Mouse (Mus musculus) forebrain, embryonic 13.5 days (tissue): Measurements from ENCODE around the gene Arhgap25. TPM values are rescaled to one million over a fixed set of nuclear protein-coding genes. Genes with fewer than 3 reads are reported as not detected.
"Not testable (repeated sequence)": the region's sequence is repeated elsewhere in the genome, so short reads cannot be mapped to it uniquely, and the experiment has no call there.

ENCODE experiments used
- ATAC-seq: fragments of 200-750 bp; cut with Nextera tagmentation; 2 replicates; pipeline ENCODE4 v1.8.0; 2017
- H3K27ac ChIP-seq: fragments of 300-500 bp; sonication (generic); 2 replicates; pipeline ENCODE4 v1.5.1; 2015; ENCODE audit warnings: inconsistent platforms, mild to moderate bottlenecking, moderate library complexity
- H3K27me3 ChIP-seq: fragments of 300-500 bp; sonication (generic); 2 replicates; pipeline ENCODE4 v1.6.1; 2015; ENCODE audit warnings: mild to moderate bottlenecking, inconsistent platforms
- H3K36me3 ChIP-seq: fragments of 300-500 bp; sonication (generic); 2 replicates; pipeline ENCODE4 v1.6.1; 2015; ENCODE audit warnings: mild to moderate bottlenecking, inconsistent platforms; ENCODE audit not compliant: poor library complexity, severe bottlenecking
- H3K4me1 ChIP-seq: fragments of 300-500 bp; sonication (generic); 2 replicates; pipeline ENCODE4 v1.6.1; 2015; ENCODE audit warnings: inconsistent platforms
- H3K4me2 ChIP-seq: fragments of 300-500 bp; sonication (generic); 2 replicates; pipeline ENCODE4 v1.6.1; 2015; ENCODE audit warnings: inconsistent platforms, mild to moderate bottlenecking, moderate library complexity
- H3K4me3 ChIP-seq: fragments of 300-500 bp; sonication (generic); 2 replicates; pipeline ENCODE4 v1.5.1; 2015; ENCODE audit warnings: mild to moderate bottlenecking, inconsistent platforms
- H3K9ac ChIP-seq: fragments of 300-500 bp; sonication (generic); 2 replicates; pipeline ENCODE4 v1.6.1; 2015; ENCODE audit warnings: mild to moderate bottlenecking, inconsistent platforms
- H3K9me3 ChIP-seq: fragments of 300-500 bp; sonication (generic); replicated peaks from 2 replicates; pipeline ENCODE4 v1.6.1; 2016; ENCODE audit warnings: inconsistent platforms
- WGBS: fragments of 180-500 bp; shearing (Covaris S2); methylation state at CpG from one replicate; pipeline ENCODE4 v1.1.7; 2015; 5-methylcytosine and 5-hydroxymethylcytosine counted together
- polyA plus RNA-seq: library from polyadenylated mRNA; unstranded; fragments of >200 nt; fragmentation: Nextera tagmentation; extraction: Ambion mirVana; gene quantifications from 2 replicates; pipeline ENCODE4 v1.2.1, GENCODE M21; 2015

The Arhgap25 gene
- polyA plus RNA-seq, result 1.2 and 1.8 TPM in 2 replicates

DNA sequence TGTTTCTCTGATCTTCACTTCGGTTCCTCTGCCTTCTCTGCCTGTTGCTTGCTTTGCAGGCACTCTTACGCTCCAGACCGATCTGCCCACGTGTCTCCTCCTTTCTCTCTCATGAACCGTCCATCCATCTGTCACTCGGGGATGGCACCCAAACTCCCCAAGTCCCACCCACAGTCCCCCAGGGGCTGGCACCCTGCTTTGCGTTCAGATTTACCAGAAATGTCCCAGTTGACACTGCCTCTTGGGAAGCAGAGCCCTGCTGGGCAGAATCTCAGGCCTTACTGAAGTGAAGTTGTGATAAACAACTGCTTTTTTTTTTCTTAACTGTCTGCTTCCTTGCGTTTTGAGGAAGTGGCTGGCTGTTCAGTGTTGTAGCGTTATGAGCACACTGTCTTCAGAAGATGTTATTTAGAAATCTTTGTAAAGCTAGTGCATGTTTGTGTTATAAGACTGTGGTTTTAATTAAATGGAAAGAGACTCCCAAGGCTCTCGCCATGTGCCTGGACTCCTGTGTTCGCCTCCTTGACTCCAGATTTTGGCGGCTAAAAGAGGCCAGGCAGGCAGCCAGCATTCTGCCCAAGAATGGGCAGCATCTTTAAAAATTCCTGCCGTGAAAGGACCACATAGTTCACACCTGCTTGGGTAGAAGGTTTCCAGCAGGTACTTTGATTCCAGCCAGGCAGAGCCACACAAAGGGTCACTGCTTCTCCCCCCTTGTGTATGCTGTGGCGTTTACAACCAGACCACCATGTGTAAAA, at the start of gene Arhgap25:
Gene Arhgap25 (minus strand): TSS at position 307 of the 758 bp plus-strand sequence.
- H3K9me3 ChIP-seq, result no peaks in the 10 kb centered on the region
- 67% methylated on average over 14 of the region's 14 CpGs for WGBS
- H3K4me3 ChIP-seq, result no peak within 1 kb of the TSS
- no peaks in the 10 kb centered on the region for H3K36me3 ChIP-seq
- no peak within 1 kb of the TSS for H3K27ac ChIP-seq
- no peaks in the 10 kb centered on the region for H3K27me3 ChIP-seq
- no peaks in the 10 kb centered on the region for H3K4me1 ChIP-seq
- no peak within 1 kb of the TSS for H3K4me2 ChIP-seq
- ATAC-seq, result no peak
- no peak within 1 kb of the TSS for H3K9ac ChIP-seq

DNA sequence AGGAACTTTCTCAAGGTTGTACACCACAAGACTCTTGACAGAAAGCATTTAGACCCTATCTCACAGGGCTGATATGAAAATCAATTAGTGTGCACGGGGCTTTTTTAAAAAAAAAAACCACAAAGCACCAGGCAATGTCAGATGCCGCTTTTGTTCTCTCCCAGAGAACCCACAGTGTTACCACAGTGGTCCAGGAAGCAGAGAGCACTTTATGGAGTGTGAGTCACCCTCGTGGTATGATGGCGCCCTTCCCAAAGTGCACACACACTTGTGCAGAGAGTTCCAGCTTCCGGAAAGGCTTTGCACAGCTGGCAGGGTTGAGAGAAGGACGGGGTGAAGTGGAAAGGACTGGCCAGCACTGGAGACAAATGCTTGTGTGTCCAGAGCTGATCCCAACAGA, 49.4 kb upstream of the Arhgap25 start:
- Histone ChIP-seq H3K27me3 (no peaks in the 10 kb centered on the region), H3K4me2 (no peak overlapping the region), H3K9me3 (no peaks in the 10 kb centered on the region), H3K4me3 (no peak overlapping the region), H3K4me1 (peaks cover 11% of the 10 kb centered on the region), H3K36me3 (peaks cover 18% of the 10 kb centered on the region), H3K9ac (no peak overlapping the region), H3K27ac (no peak overlapping the region)
- ATAC-seq, result no peak
- WGBS, result 84% methylated on average over 6 of the region's 6 CpGs

DNA sequence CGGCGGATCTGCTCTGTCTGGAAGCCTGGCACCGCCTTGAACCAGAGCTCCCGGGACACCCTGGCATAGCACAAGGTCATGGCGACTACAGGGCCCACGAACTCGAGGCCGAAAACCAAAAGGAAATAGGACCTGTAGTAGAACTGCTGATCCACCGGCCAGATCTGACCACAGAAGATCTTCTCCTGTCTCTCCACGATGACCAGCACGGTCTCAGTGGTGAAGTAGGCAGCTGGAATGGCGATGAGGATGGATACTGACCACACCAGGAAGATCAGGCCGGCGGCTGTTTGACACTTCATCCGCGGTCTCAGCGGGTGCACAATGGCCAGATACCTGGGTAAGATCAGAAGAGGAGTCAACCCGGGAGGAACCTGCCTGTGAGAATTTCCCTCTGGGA, 48.5 kb upstream of the Arhgap25 start:
- Histone ChIP-seq H3K36me3 (peaks cover 18% of the 10 kb centered on the region), H3K9ac (no peak overlapping the region), H3K4me3 (no peak overlapping the region), H3K27ac (no peak overlapping the region), H3K27me3 (no peaks in the 10 kb centered on the region), H3K4me1 (0 out of 2 replicates have a peak, but pooled peaks cover 2% of the 10 kb centered on the region), H3K9me3 (no peaks in the 10 kb centered on the region), H3K4me2 (no peak overlapping the region)
- WGBS, result 94% methylated on average over 18 of the region's 18 CpGs
- no peak for ATAC-seq

DNA sequence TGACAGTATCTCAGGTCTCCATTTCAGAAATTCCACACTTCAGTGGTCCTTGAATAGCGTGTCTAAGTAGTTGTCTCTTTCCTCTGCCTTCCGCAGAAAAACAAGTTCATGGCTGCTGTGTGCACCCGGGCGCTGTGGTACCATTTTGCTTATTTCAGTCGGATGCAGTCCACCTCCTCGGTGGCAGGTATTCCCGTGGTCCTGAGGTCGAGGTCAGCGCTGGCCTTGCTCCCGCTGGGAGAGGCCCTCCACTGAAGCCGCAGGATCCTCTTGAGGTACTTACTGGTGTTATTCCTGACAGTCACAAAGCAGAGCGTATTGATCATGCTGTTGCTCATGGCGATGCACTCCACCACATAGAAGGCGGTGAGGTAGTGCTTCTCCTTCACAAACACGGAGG, 48.0 kb upstream of the Arhgap25 start:
- Histone ChIP-seq H3K27ac (no peak overlapping the region), H3K4me3 (no peak overlapping the region), H3K36me3 (peaks cover 18% of the 10 kb centered on the region), H3K9me3 (no peaks in the 10 kb centered on the region), H3K9ac (no peak overlapping the region), H3K27me3 (no peaks in the 10 kb centered on the region), H3K4me1 (no peaks in the 10 kb centered on the region), H3K4me2 (no peak overlapping the region)
- 87% methylated on average over 15 of the region's 15 CpGs for WGBS
- ATAC-seq, result no peak

DNA sequence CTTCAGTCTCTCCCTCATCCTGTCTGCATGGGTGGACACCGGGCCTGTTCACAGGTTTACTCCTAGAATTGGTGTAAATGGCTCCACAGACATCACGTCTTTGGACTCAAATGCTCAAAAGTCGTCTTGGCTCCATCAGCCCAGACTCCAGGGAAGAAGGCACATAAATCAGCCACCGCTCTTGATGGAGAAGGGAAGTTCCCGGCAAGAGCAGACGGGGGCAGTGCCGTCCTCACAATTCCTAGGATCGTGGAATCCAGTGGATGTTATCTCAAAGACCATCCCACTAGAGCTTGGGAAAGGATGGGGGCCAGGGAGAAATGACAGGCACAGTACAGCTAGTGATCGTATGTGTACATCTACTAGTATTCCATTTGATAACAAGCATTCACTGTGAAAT, 45.2 kb upstream of the Arhgap25 start:
- H3K9ac ChIP-seq, result no peak overlapping the region
- WGBS, result 55% methylated on average over 9 of the region's 9 CpGs
- H3K27ac ChIP-seq, result no peak overlapping the region

DNA sequence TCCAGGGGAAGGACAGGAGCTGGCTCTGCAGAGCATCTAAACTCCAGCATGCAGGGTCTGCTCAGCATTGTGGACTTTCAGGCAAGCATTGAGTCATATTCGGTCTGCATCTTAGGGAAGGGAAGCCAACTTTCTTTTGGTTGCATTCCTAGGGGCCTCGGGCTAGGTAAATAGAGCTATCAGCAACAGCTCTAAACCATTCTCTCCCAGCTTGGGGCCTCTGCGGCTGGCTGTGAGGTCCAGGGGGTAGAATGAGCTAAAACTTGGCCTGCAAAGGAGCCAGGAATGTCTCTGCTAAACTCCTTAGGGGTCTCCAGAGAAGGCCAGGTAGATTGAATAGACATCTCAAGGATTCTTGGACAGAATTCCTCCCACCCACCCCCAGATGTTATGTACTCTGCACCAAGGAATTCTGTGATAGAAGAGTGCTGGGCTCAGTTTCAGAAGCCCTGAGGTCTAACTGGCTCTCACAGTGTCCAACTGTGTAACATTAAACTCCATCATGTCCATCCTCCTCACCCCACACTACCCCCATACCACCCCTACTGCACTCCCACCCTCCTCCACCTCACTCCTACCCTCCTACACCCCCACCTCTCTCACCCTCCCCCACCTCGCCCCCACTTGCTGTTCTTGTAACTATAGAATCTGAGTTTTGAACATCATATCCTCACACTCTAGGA, 43.7 kb upstream of the Arhgap25 start:
- Histone ChIP-seq H3K9me3 (no peaks in the 10 kb centered on the region), H3K36me3 (peaks cover 18% of the 10 kb centered on the region), H3K27me3 (no peaks in the 10 kb centered on the region), H3K4me3 (no peak overlapping the region), H3K4me1 (no peaks in the 10 kb centered on the region), H3K9ac (no peak overlapping the region), H3K27ac (no peak overlapping the region), H3K4me2 (no peak overlapping the region)
- 48% methylated on average over 4 of the region's 4 CpGs for WGBS
- no peak for ATAC-seq

More for the DNA sequence above, 45.2 kb upstream of the Arhgap25 start:
- Histone ChIP-seq H3K36me3 (peaks cover 18% of the 10 kb centered on the region), H3K4me2 (no peak overlapping the region), H3K4me1 (no peaks in the 10 kb centered on the region), H3K27me3 (no peaks in the 10 kb centered on the region), H3K4me3 (no peak overlapping the region), H3K9me3 (no peaks in the 10 kb centered on the region)
- ATAC-seq, result no peak

DNA sequence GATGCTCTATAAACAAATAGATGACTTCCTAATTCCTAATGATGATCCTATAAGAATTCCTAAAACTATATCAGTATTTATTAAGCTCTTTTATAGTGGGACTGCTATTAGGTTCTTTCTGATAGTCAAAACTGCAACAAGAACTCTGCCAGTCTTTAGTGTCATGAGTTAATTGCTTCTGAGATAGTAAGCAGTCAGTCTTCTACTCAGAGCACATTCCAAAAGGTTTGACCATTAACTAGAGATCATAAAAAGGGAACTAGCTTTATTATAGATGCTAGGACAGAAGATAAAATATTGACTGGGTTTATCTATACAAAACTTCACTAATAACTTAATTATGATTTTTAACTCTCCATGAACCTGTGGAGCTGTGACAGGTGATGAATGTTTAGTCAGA, 38.8 kb upstream of the Arhgap25 start:
- not testable (repeated sequence) for ATAC-seq, H3K27ac ChIP-seq, H3K9me3 ChIP-seq, H3K9ac ChIP-seq, H3K4me3 ChIP-seq, H3K4me2 ChIP-seq, H3K4me1 ChIP-seq, H3K27me3 ChIP-seq, H3K36me3 ChIP-seq

DNA sequence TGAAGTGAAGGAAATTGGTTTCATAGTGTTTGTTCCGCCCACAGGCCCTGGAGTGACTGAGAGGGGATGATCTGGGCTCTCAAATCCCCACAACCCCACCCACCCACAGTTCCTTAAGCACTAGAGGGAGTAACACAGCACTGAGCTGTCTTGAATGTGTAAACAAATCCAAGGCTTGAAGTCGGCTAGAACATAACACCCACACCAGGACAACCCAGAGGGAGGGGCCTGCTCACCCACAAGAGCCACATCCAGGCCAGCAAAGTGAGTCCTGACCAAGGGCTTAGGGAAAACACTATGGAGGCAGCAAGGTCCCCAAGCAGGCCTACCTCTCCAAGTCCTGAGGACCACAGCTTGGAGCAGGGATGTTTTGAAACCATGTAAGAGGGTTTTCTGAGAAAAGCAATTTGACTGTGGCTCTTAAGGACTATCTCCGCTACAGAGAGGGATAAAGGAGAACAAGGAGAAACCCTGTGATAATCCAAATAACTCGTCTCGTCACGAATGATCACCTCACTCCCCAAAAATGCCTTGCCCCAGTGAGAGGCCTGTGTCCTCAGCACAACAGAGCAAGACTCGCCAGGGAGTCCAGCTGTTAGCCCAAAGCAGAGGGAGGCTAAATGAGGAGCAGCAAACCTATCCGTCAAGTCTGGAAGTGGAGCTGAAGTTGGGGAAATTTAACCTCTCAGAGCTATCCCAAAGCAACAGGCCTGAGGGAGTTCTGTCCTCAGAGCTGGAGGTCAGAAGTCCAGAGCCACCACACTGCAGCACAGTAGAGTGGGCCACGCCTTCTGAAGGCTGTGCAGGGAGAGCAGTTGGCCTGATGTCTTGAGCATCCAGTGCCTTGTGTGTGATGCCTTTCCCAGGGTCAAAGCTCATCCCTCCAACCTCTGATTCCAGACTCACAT, 34.9 kb upstream of the Arhgap25 start:
- no peaks in the 10 kb centered on the region for H3K27me3 ChIP-seq
- ATAC-seq, result no peak
- no peak overlapping the region for H3K9ac ChIP-seq
- H3K36me3 ChIP-seq, result no peaks in the 10 kb centered on the region
- H3K9me3 ChIP-seq, result no peaks in the 10 kb centered on the region; the same call in 1 of the 2 replicates
- 61% methylated on average over 9 of the region's 9 CpGs for WGBS
- H3K4me1 ChIP-seq, result no peaks in the 10 kb centered on the region
- H3K4me2 ChIP-seq, result no peak overlapping the region
- H3K4me3 ChIP-seq, result no peak overlapping the region
- no peak overlapping the region for H3K27ac ChIP-seq

DNA sequence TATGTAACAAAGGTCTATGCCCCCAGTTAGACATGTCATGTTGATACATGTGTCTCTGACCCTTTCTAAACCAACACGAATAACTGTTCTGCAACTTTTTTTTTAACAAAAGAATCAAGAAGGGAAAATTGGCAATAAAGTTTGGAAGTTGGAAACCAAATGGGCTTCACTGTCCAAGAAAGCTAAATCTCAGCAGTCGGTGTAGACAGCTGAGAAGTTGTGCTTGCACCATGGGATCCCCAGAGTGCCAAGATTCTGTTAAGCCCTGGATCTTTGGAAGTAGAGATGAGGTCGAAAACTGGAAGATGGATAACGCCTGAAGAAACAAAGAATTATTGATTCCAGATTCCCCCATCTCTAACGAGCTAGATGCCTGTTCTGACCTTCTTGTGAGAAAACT, 32.1 kb upstream of the Arhgap25 start:
- H3K9me3 ChIP-seq, result no peaks in the 10 kb centered on the region; the same call in 1 of the 2 replicates
- H3K27ac ChIP-seq, result no peak overlapping the region
- H3K4me1 ChIP-seq, result no peaks in the 10 kb centered on the region
- no peak for ATAC-seq
- no peak overlapping the region for H3K9ac ChIP-seq
- no peaks in the 10 kb centered on the region for H3K36me3 ChIP-seq
- WGBS, result 82% methylated on average over 5 of the region's 5 CpGs
- no peak overlapping the region for H3K4me3 ChIP-seq
- no peaks in the 10 kb centered on the region for H3K27me3 ChIP-seq
- H3K4me2 ChIP-seq, result no peak overlapping the region

DNA sequence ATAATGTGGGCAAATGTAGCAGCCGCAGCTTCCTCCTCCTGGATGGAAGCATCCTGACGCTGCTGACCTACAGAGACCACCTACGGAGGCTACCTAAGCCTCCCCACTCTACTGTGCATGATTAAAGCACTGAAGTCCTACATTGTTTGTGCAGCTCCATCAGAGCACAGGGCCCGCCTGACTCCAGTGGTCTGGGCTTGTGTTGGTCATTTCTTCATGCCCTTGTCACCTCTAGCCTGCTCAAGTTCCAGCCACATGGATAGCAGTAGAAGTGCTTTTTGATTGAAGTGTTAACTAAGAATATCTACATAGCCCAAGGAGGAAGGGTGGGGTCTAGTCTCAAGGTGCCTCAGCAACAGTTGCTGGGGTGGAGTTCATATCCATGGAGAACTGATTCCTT, 31.3 kb upstream of the Arhgap25 start:
- no peak for ATAC-seq
- no peaks in the 10 kb centered on the region for H3K36me3 ChIP-seq
- no peaks in the 10 kb centered on the region for H3K4me1 ChIP-seq
- H3K27me3 ChIP-seq, result no peaks in the 10 kb centered on the region
- H3K4me2 ChIP-seq, result no peak overlapping the region
- WGBS, result 90% methylated on average over 4 of the region's 4 CpGs
- no peaks in the 10 kb centered on the region; the same call in 1 of the 2 replicates for H3K9me3 ChIP-seq
- H3K9ac ChIP-seq, result no peak overlapping the region
- H3K4me3 ChIP-seq, result no peak overlapping the region
- no peak overlapping the region for H3K27ac ChIP-seq

DNA sequence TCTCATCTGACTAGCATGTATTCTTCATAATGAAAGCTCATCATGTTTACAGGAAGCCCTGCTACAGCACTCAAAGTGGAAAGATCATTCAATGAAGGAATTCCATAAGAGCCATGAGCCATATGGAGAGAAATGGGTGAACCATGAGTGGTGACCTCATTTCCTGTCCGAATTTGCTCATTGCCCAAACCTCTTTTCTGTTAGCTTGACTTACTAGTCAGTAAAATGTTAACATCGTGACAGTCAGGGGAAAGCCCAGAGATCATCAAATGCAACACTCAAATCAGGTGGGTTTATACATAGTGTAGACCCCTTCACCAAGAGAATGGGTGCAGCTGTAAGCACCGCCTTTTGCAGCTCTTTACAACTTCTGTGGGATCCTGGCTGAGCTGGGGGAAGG, 20.7 kb upstream of the Arhgap25 start:
- 87% methylated on average over 3 of the region's 3 CpGs for WGBS
- Histone ChIP-seq H3K9me3 (no peaks in the 10 kb centered on the region), H3K9ac (no peak overlapping the region)

More for the DNA sequence above, 20.7 kb upstream of the Arhgap25 start:
- Histone ChIP-seq H3K4me3 (no peak overlapping the region), H3K4me1 (no peaks in the 10 kb centered on the region), H3K27me3 (no peaks in the 10 kb centered on the region), H3K36me3 (no peaks in the 10 kb centered on the region), H3K4me2 (no peak overlapping the region), H3K27ac (no peak overlapping the region)
- no peak for ATAC-seq
